Mouse (Mus musculus) cerebellum, postnatal 14 days (tissue): ENCODE data around the gene Pde1a.
"Not testable (repeated sequence)": the region's sequence is repeated elsewhere in the genome, so short reads cannot be mapped to it uniquely, and the experiment has no call there.

Experiments
- DNase-seq, 2 experiments: peaks; one replicate each; pipeline ENCODE4 v3.0.0; 2021; ENCODE audit warnings: mixed read lengths in 2 of 2

Pde1a gene

GRCm38 (mm10) chr2:79957659-79958340 is 171.5 kb downstream of the Pde1a start:
- no peak for DNase-seq

GRCm38 (mm10) chr2:79945898-79946675 is 183.2 kb downstream of the Pde1a start:
- DNase-seq, result no peak

GRCm38 (mm10) chr2:79934660-79935059 is 194.6 kb downstream of the Pde1a start:
- no peak for DNase-seq

- DNase-seq, result no peak
These were observed 206.9 kb downstream of the Pde1a start for GRCm38 (mm10) chr2:79922356-79922755.

GRCm38 (mm10) chr2:79921375-79921774 is 207.9 kb downstream of the Pde1a start:
- DNase-seq, result no peak

GRCm38 (mm10) chr2:79920438-79920837 is 208.8 kb downstream of the Pde1a start:
- no peak for DNase-seq

GRCm38 (mm10) chr2:79901841-79902510 is 227.3 kb downstream of the Pde1a start:
- DNase-seq, result no peak

- DNase-seq, result no peak
These were observed 230.7 kb downstream of the Pde1a start for GRCm38 (mm10) chr2:79898522-79898921.

GRCm38 (mm10) chr2:79892829-79893228 is 236.4 kb downstream of the Pde1a start:
- DNase-seq, result no peak

- peak; percentile 10 to 39 for DNase-seq
These were observed 237.3 kb downstream of the Pde1a start for GRCm38 (mm10) chr2:79891760-79892570.

- DNase-seq, result no peak
These were observed 238.5 kb downstream of the Pde1a start for GRCm38 (mm10) chr2:79890726-79891125.

- no peak for DNase-seq
These were observed 245.5 kb downstream of the Pde1a start for GRCm38 (mm10) chr2:79883631-79884350.

- DNase-seq, result no peak
These were observed 246.0 kb downstream of the Pde1a start for GRCm38 (mm10) chr2:79883210-79883609.

- DNase-seq, result peak; percentile 54 to 73
These were observed 263.8 kb downstream of the Pde1a start for GRCm38 (mm10) chr2:79865275-79865999.

- no peak for DNase-seq
These were observed 272.4 kb downstream of the Pde1a start for GRCm38 (mm10) chr2:79856874-79857273.

- not testable (repeated sequence) for DNase-seq
These were observed 281.9 kb downstream of the Pde1a start for GRCm38 (mm10) chr2:79847396-79847795.

- DNase-seq, result no peak
These were observed 289.7 kb downstream of the Pde1a start for GRCm38 (mm10) chr2:79839513-79839912.

GRCm38 (mm10) chr2:79839090-79839489 is 290.2 kb downstream of the Pde1a start:
- DNase-seq, result no peak

GRCm38 (mm10) chr2:79825853-79826252 is 303.4 kb downstream of the Pde1a start:
- DNase-seq, result no peak

- no peak for DNase-seq
These were observed 309.7 kb downstream of the Pde1a start for GRCm38 (mm10) chr2:79819543-79819942.
